ENCODE assay signal across 22 mouse cellular contexts in the genomic region with DNA sequence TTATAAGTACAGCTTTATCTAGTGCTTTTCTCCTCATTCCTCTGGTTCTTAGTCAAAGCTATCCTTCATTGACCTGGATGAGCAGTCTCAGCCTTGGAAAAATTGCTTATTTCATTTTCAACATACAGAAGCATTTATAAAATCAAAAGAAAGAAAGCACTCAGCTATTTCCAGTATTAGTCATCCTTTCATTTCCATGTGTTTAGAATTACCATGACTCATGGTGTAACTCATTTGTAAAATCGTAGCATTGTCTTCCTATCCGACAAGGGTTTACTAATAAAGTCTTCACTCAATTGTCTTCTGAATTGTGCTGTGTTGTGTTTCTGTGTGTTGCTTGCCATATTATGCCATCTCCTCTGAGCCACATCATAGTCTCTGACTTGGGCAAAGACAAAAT. TPM values are rescaled to one million over a fixed set of nuclear protein-coding genes. Genes with fewer than 3 reads are reported as not detected.
"Had no signal": no experiment of that assay in that cellular context is flagged by ENCODE, and none has a peak within 500 bp of the region (broad histone marks: within the 10 kb centered on the region; RNA-seq: fewer than 3 reads in every experiment).

No protein-coding gene starts in this region.

- H3K27me3 ChIP-seq: midbrain, embryonic 12.5 days; neural tube, embryonic 12.5 days; stomach, embryonic 15.5 days had no signal

- DNase-seq: lung, embryonic 14.5 days; lung, postnatal 10 days; lung, postnatal 4 days; midbrain, embryonic 14.5 days; right cerebral cortex, postnatal 14 days; thymus, adult 2 months; thymus, postnatal 25 days; thymus, postnatal 4 days had no signal

- H3K4me3 ChIP-seq: midbrain, embryonic 10.5 days; midbrain, embryonic 12.5 days; neural tube, embryonic 12.5 days; stomach, embryonic 15.5 days had no signal

- H3K36me3 ChIP-seq: midbrain, embryonic 10.5 days; midbrain, embryonic 12.5 days; neural tube, embryonic 12.5 days; stomach, embryonic 15.5 days had no signal

RNA-seq across cellular contexts. Expression of gene Gm11568, which starts 1.0 kb away (rescaled TPM):
- total RNA-seq: megakaryocyte, adult 5-6 weeks; megakaryocyte-erythroid progenitor cell, adult 5-6 weeks; neutrophil, adult 5-6 weeks had no signal
- polyA plus RNA-seq: lung, embryonic 14.5 days; lung, embryonic 16.5 days; midbrain, embryonic 10.5 days; midbrain, embryonic 12.5 days; midbrain, embryonic 14.5 days; midbrain, embryonic 16.5 days; neural tube, embryonic 12.5 days; neural tube, embryonic 14.5 days; spleen, adult 2 months; stomach, embryonic 15.5 days; stomach, postnatal 0 days; testis, adult 2 months; thymus, adult 2 months; urinary bladder, adult 2 months had no signal

RNA-seq across cellular contexts. Expression of gene Gm11559, which starts 5.5 kb away (rescaled TPM):
- total RNA-seq: megakaryocyte, adult 5-6 weeks; megakaryocyte-erythroid progenitor cell, adult 5-6 weeks; neutrophil, adult 5-6 weeks had no signal
- polyA plus RNA-seq: lung, embryonic 14.5 days; lung, embryonic 16.5 days; midbrain, embryonic 10.5 days; midbrain, embryonic 12.5 days; midbrain, embryonic 14.5 days; midbrain, embryonic 16.5 days; neural tube, embryonic 12.5 days; neural tube, embryonic 14.5 days; spleen, adult 2 months; stomach, embryonic 15.5 days; stomach, postnatal 0 days; testis, adult 2 months; thymus, adult 2 months; urinary bladder, adult 2 months had no signal

RNA-seq across cellular contexts. Expression of gene Krtap4-16, which starts 7.4 kb away (rescaled TPM):
- total RNA-seq: megakaryocyte, adult 5-6 weeks; megakaryocyte-erythroid progenitor cell, adult 5-6 weeks; neutrophil, adult 5-6 weeks had no signal
- polyA plus RNA-seq: lung, embryonic 14.5 days; lung, embryonic 16.5 days; midbrain, embryonic 10.5 days; midbrain, embryonic 12.5 days; midbrain, embryonic 14.5 days; midbrain, embryonic 16.5 days; neural tube, embryonic 12.5 days; neural tube, embryonic 14.5 days; spleen, adult 2 months; stomach, embryonic 15.5 days; stomach, postnatal 0 days; testis, adult 2 months had no signal

RNA-seq across cellular contexts. Expression of gene Krtap9-1, which starts 14.4 kb away (rescaled TPM):
- total RNA-seq: megakaryocyte, adult 5-6 weeks; megakaryocyte-erythroid progenitor cell, adult 5-6 weeks; neutrophil, adult 5-6 weeks had no signal
- polyA plus RNA-seq: lung, embryonic 14.5 days; lung, embryonic 16.5 days; midbrain, embryonic 10.5 days; midbrain, embryonic 12.5 days; midbrain, embryonic 14.5 days; midbrain, embryonic 16.5 days; neural tube, embryonic 12.5 days; neural tube, embryonic 14.5 days; spleen, adult 2 months; stomach, embryonic 15.5 days; stomach, postnatal 0 days; testis, adult 2 months; thymus, adult 2 months; urinary bladder, adult 2 months had no signal

RNA-seq across cellular contexts. Expression of gene Gm11567, which starts 20.2 kb away (rescaled TPM):
- total RNA-seq: megakaryocyte, adult 5-6 weeks; megakaryocyte-erythroid progenitor cell, adult 5-6 weeks; neutrophil, adult 5-6 weeks had no signal
- polyA plus RNA-seq: lung, embryonic 14.5 days; lung, embryonic 16.5 days; midbrain, embryonic 10.5 days; midbrain, embryonic 12.5 days; midbrain, embryonic 14.5 days; midbrain, embryonic 16.5 days; neural tube, embryonic 12.5 days; neural tube, embryonic 14.5 days; spleen, adult 2 months; stomach, embryonic 15.5 days; stomach, postnatal 0 days; testis, adult 2 months; thymus, adult 2 months; urinary bladder, adult 2 months had no signal
